Mouse (Mus musculus): Measurements from ENCODE around the gene Vgll3. TPM values are rescaled to one million over a fixed set of nuclear protein-coding genes. Genes with fewer than 3 reads are reported as not detected.

Gene Vgll3
- polyA plus RNA-seq, 2 experiments: 0.03 TPM; not detected in 1

DNA sequence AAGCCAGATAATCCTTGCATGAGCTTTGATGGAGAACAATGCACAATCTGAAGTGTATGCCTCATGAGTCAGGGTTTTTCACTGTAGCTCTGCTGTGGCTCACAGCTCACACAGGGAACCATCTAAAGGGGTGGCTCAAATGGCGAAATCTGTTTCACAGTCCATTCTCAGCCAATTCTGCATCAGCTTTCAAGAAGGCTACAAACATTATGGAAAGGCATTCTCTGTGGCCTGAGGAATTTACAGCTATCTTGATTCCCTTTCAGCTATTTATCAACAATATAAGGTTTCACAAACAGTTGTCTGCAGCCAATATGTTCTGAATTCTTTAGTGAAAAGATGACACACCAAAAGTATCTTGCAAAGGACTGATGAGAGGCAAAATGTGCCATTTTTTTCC is 35.1 kb downstream of the Vgll3 start:
- no peak overlapping the region for H3K4me2 ChIP-seq (ENCODE audit: low read depth)
- WGBS (ENCODE audit: insufficient replicate concordance): 52% methylated on average over 1 of the region's 1 CpGs
- no peak overlapping the region for H3K9ac ChIP-seq (replicated peaks)
- no peaks in the 10 kb centered on the region for H3K9me3 ChIP-seq (ENCODE audit: control insufficient read depth, low read length)
- no peak for DNase-seq (ENCODE audit: low read depth in 3 of 3, low spot score in 3 of 3)
- H3K4me3 ChIP-seq (ENCODE audit: insufficient read depth in 1 of 2, low read depth in 2 of 2, low read length in 2 of 2): no peak overlapping the region
- H3K36me3 ChIP-seq (replicated peaks; ENCODE audit: control insufficient read depth, insufficient read depth, low read depth): no peaks in the 10 kb centered on the region
- no peak overlapping the region for H3K27ac ChIP-seq
- H3K4me1 ChIP-seq (replicated peaks; ENCODE audit: control insufficient read depth in 2 of 2, insufficient read depth in 2 of 2, low read length in 1 of 2): no peaks in the 10 kb centered on the region
- H3K27me3 ChIP-seq (ENCODE audit: control insufficient read depth, insufficient read depth, low read length): no peaks in the 10 kb centered on the region
- no peak for ATAC-seq (ENCODE audit: insufficient read depth)
- TF ChIP-seq EP300 (IDR thresholded peaks at IDR 0.05; ENCODE audit: low read depth): no peak
- no peak for TF ChIP-seq CTCF (IDR thresholded peaks at IDR 0.05; ENCODE audit: low read depth)

- Histone ChIP-seq H3K27ac (no peak overlapping the region), H3K4me3 (ENCODE audit: insufficient read depth in 1 of 2, low read depth in 2 of 2, low read length in 2 of 2) (no peak overlapping the region), H3K36me3 (replicated peaks; ENCODE audit: control insufficient read depth, insufficient read depth, low read depth) (no peaks in the 10 kb centered on the region), H3K27me3 (ENCODE audit: control insufficient read depth, insufficient read depth, low read length) (no peaks in the 10 kb centered on the region), H3K4me1 (replicated peaks; ENCODE audit: control insufficient read depth in 2 of 2, insufficient read depth in 2 of 2, low read length in 1 of 2) (no peaks in the 10 kb centered on the region), H3K9ac (replicated peaks) (no peak overlapping the region), H3K9me3 (ENCODE audit: control insufficient read depth, low read length) (no peaks in the 10 kb centered on the region), H3K4me2 (ENCODE audit: low read depth) (no peak overlapping the region)
- 78% methylated on average over 5 of the region's 5 CpGs for WGBS (ENCODE audit: insufficient replicate concordance)
- ATAC-seq (ENCODE audit: insufficient read depth): no peak
- no peak for DNase-seq (ENCODE audit: low read depth in 3 of 3, low spot score in 3 of 3)
- TF ChIP-seq CTCF (IDR thresholded peaks at IDR 0.05; ENCODE audit: low read depth) (no peak), EP300 (IDR thresholded peaks at IDR 0.05; ENCODE audit: low read depth) (no peak)
Measured at GRCm38 (mm10) chr16:65864471-65864870, 49.4 kb downstream of the Vgll3 start.

GRCm38 (mm10) chr16:65867927-65868326 is 52.9 kb downstream of the Vgll3 start:
- H3K27ac ChIP-seq: no peak overlapping the region
- H3K4me3 ChIP-seq (ENCODE audit: insufficient read depth in 1 of 2, low read depth in 2 of 2, low read length in 2 of 2): no peak overlapping the region
- no peak for TF ChIP-seq EP300 (IDR thresholded peaks at IDR 0.05; ENCODE audit: low read depth)
- TF ChIP-seq CTCF (IDR thresholded peaks at IDR 0.05; ENCODE audit: low read depth): no peak
- H3K9me3 ChIP-seq (ENCODE audit: control insufficient read depth, low read length): no peaks in the 10 kb centered on the region
- no peak overlapping the region for H3K4me2 ChIP-seq (ENCODE audit: low read depth)
- WGBS (ENCODE audit: insufficient replicate concordance): 51% methylated on average over 2 of the region's 2 CpGs
- DNase-seq (ENCODE audit: low read depth in 3 of 3, low spot score in 3 of 3) (no peak), ATAC-seq (ENCODE audit: insufficient read depth) (no peak)
- H3K9ac ChIP-seq (replicated peaks): no peak overlapping the region
- no peaks in the 10 kb centered on the region for H3K27me3 ChIP-seq (ENCODE audit: control insufficient read depth, insufficient read depth, low read length)
- no peaks in the 10 kb centered on the region for H3K4me1 ChIP-seq (replicated peaks; ENCODE audit: control insufficient read depth in 2 of 2, insufficient read depth in 2 of 2, low read length in 1 of 2)
- no peaks in the 10 kb centered on the region for H3K36me3 ChIP-seq (replicated peaks; ENCODE audit: control insufficient read depth, insufficient read depth, low read depth)

GRCm38 (mm10) chr16:65868933-65869332 is 53.9 kb downstream of the Vgll3 start:
- no peak overlapping the region for H3K9ac ChIP-seq (replicated peaks)
- no peak for TF ChIP-seq EP300 (IDR thresholded peaks at IDR 0.05; ENCODE audit: low read depth)
- TF ChIP-seq CTCF (IDR thresholded peaks at IDR 0.05; ENCODE audit: low read depth): no peak
- 56% methylated on average over 2 of the region's 2 CpGs for WGBS (ENCODE audit: insufficient replicate concordance)
- no peaks in the 10 kb centered on the region for H3K9me3 ChIP-seq (ENCODE audit: control insufficient read depth, low read length)
- no peaks in the 10 kb centered on the region for H3K4me1 ChIP-seq (replicated peaks; ENCODE audit: control insufficient read depth in 2 of 2, insufficient read depth in 2 of 2, low read length in 1 of 2)
- no peak overlapping the region for H3K4me2 ChIP-seq (ENCODE audit: low read depth)
- H3K27me3 ChIP-seq (ENCODE audit: control insufficient read depth, insufficient read depth, low read length): no peaks in the 10 kb centered on the region
- ATAC-seq (ENCODE audit: insufficient read depth): no peak
- H3K4me3 ChIP-seq (ENCODE audit: insufficient read depth in 1 of 2, low read depth in 2 of 2, low read length in 2 of 2): no peak overlapping the region
- no peak for DNase-seq (ENCODE audit: low read depth in 3 of 3, low spot score in 3 of 3)
- no peak overlapping the region for H3K27ac ChIP-seq
- no peaks in the 10 kb centered on the region for H3K36me3 ChIP-seq (replicated peaks; ENCODE audit: control insufficient read depth, insufficient read depth, low read depth)

- Histone ChIP-seq H3K4me2 (ENCODE audit: low read depth) (no peak overlapping the region), H3K27me3 (ENCODE audit: control insufficient read depth, insufficient read depth, low read length) (no peaks in the 10 kb centered on the region), H3K9me3 (ENCODE audit: control insufficient read depth, low read length) (no peaks in the 10 kb centered on the region), H3K4me1 (replicated peaks; ENCODE audit: control insufficient read depth in 2 of 2, insufficient read depth in 2 of 2, low read length in 1 of 2) (no peaks in the 10 kb centered on the region), H3K9ac (replicated peaks) (no peak overlapping the region), H3K36me3 (replicated peaks; ENCODE audit: control insufficient read depth, insufficient read depth, low read depth) (no peaks in the 10 kb centered on the region), H3K4me3 (ENCODE audit: insufficient read depth in 1 of 2, low read depth in 2 of 2, low read length in 2 of 2) (no peak overlapping the region), H3K27ac (no peak overlapping the region)
- WGBS (ENCODE audit: insufficient replicate concordance): 71% methylated on average over 4 of the region's 4 CpGs
- TF ChIP-seq CTCF (IDR thresholded peaks at IDR 0.05; ENCODE audit: low read depth): no peak
- TF ChIP-seq EP300 (IDR thresholded peaks at IDR 0.05; ENCODE audit: low read depth): no peak
- no peak for DNase-seq (ENCODE audit: low read depth in 3 of 3, low spot score in 3 of 3)
- ATAC-seq (ENCODE audit: insufficient read depth): no peak
Measured at GRCm38 (mm10) chr16:65888940-65889339, 73.9 kb downstream of the Vgll3 start.

All from liver, embryonic 14.5 days (tissue).